Mouse (Mus musculus): ENCODE data around the gene Cxcl17. TPM values are rescaled to one million over a fixed set of nuclear protein-coding genes. Genes with fewer than 3 reads are reported as not detected.
"Not testable (repeated sequence)": the region's sequence is repeated elsewhere in the genome, so short reads cannot be mapped to it uniquely, and the experiment has no call there.

Cxcl17 gene
- polyA plus RNA-seq, 1 experiment, result 41.1 TPM

DNA sequence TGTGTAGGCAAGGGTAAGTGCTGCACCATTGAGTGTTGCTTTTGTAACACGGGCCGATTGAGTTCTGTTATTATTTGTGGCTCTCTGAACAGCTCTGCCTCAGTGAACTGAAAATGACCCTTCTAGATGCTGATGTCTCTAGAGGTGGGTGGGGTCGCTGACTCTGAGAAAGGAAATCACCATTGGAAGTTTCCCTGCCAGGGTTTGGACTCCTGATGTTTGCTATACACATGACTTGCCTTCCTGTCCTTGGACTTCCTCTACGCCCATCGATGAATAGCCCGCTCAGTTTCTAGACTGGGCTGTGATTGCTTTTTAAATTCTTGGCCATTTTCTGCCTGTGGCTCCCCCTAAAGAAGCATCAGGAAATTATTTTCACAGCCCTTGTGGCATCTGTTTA is 23.5 kb upstream of the Cxcl17 start:
- TF ChIP-seq CTCF (IDR thresholded peaks at IDR 0.05; ENCODE audit: insufficient read depth, low read length) (no peak), POLR2A (IDR thresholded peaks at IDR 0.05; ENCODE audit: borderline replicate concordance, extremely low read depth, low read depth, low read length) (no peak)
- WGBS, result 35% methylated on average over 6 of the region's 6 CpGs
- no peak overlapping the region for H3K4me3 ChIP-seq (replicated peaks; ENCODE audit: extremely low read depth, low read depth, low read length)
- DNase-seq, result no peak
- peaks cover 41% of the 10 kb centered on the region for H3K4me1 ChIP-seq (ENCODE audit: control insufficient read depth, insufficient read depth, low read length)

DNA sequence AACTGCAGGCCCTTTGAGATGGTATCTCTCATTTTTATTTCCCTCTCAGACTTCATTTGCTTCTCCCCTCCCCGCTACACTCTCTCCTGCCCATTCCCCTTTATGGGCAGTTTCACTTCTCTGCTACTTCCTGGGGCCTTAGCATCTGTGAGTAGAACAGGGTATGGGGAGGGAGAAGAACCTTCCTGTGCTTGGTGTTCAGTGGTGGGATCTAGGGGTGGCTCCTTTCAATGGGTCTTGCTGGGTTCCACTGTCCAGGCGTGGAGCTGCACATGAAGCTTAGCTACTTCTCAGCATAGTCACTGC is 22.8 kb upstream of the Cxcl17 start:
- H3K4me3 ChIP-seq (replicated peaks; ENCODE audit: extremely low read depth, low read depth, low read length), result no peak overlapping the region
- TF ChIP-seq CTCF (IDR thresholded peaks at IDR 0.05; ENCODE audit: insufficient read depth, low read length) (no peak), POLR2A (IDR thresholded peaks at IDR 0.05; ENCODE audit: borderline replicate concordance, extremely low read depth, low read depth, low read length) (no peak)
- no peak for DNase-seq
- WGBS, result 79% methylated on average over 2 of the region's 2 CpGs
- peaks cover 39% of the 10 kb centered on the region for H3K4me1 ChIP-seq (ENCODE audit: control insufficient read depth, insufficient read depth, low read length)

DNA sequence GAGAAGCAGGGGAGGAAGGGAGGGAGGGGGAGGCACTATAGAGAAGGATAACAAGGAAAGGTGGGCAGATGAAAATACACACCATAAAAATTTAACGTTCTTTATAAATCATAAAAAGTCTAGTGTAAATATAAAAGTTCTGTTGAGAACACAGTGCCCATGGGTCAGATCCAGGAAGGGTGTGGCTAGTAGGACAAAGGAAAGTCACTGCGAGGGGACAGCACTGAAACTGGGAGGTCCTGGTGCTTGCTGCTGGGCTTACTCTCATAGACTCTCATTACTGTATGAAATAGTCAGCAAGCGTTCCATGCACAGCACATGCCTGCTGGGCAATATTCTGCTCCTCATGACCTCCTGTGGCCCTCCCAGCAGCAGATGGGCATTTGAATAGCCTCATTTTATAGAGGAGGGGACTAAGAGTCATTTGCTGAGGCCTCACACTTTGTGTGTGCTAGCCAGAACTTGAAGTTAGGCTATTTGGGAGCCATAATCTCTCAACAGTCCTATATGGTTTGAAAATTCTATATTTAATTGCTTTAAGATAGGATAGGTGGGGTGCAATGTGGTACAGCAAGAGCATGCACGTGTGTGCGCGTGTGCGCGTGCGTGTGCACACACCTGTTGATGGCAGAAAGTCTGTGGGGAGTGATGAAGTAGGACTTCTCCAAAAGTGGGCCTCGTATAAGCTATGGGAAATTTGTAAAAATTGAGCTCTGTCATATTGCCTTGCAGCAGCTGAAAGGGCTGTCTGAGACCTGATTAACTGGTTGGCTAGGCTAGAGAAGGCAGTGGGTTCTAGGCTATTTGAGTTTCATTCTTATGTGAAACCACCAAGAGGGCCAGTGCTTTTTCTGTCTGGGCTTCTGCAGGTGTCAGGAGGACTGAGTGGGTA is 22.2 kb upstream of the Cxcl17 start:
- H3K4me1 ChIP-seq (ENCODE audit: control insufficient read depth, insufficient read depth, low read length), result peaks cover 37% of the 10 kb centered on the region
- no peak for DNase-seq

DNA sequence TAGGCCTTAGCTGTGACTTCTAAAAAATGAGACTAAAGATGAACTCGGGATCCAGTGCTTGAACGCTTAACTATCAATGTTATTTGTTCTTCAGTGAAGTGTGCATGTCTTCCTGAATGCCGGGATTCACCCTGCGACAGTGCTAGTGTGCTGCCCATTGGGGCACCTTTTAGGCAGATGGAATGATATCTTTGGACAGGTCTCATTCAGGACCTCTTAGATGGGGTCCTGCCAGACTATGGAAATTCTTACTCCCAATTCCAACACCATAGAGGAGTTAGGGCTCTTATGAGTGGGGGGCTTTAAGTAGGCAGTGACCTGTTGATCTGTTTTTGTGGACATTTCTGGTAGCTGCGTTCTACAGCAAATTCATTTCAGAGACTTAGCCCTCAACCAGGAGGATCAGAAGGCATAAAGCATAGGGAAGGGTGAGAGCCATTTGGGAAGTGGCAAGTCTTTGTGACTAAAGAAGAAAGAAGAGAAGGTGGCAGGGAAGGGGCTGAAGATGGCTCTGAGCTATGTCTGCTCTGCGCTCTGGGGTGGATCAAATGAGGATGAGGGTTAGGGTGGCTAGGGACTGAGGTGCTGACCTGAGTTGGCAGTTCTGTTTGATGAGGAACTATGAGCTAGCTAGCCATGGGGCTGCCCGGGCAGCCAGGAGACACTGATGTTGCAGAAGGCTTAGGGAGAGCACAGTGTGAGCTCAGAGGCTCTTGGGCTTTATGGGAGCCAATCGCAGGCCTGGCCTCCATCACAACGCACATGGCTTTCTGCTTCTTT is 21.3 kb upstream of the Cxcl17 start:
- Histone ChIP-seq H3K4me3 (replicated peaks; ENCODE audit: extremely low read depth, low read depth, low read length) (no peak overlapping the region), H3K4me1 (ENCODE audit: control insufficient read depth, insufficient read depth, low read length) (peaks cover 34% of the 10 kb centered on the region)
- WGBS, result 76% methylated on average over 9 of the region's 9 CpGs
- no peak for TF ChIP-seq POLR2A (IDR thresholded peaks at IDR 0.05; ENCODE audit: borderline replicate concordance, extremely low read depth, low read depth, low read length)
- TF ChIP-seq CTCF (IDR thresholded peaks at IDR 0.05; ENCODE audit: insufficient read depth, low read length), result no peak
- DNase-seq, result no peak

More for the DNA sequence above, 22.2 kb upstream of the Cxcl17 start:
- H3K4me3 ChIP-seq (replicated peaks; ENCODE audit: extremely low read depth, low read depth, low read length), result no peak overlapping the region
- TF ChIP-seq POLR2A (IDR thresholded peaks at IDR 0.05; ENCODE audit: borderline replicate concordance, extremely low read depth, low read depth, low read length), result 0 out of 2 replicates have a peak, but pooled peaks have one; percentile 7
- no peak for TF ChIP-seq CTCF (IDR thresholded peaks at IDR 0.05; ENCODE audit: insufficient read depth, low read length)
- 74% methylated on average over 10 of the region's 10 CpGs for WGBS

DNA sequence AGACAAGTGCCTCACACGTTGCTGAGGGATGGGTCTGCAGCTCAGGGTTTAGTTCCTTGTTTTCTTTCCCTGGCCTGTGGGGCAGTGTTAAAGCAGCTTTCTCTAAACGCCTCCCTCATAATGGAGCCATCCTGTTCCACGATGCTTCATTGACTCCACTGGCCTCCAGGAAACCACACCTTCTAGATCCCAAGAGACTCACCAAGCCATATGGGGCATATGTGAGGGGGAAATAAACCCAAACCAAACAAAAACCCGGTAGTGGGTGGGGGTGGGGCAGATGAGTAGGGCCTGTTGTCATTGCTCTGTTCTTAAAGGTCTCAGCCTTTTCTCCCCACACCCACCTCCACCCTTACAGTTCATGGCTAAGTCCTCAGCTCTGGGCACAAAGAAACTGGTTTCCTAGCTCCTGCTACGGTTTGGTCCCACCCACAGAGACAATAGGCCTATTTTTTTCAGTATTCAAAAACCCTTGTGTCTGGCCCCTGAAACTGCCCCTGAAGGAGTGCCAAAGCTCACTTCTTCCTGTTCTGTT is 20.4 kb upstream of the Cxcl17 start:
- TF ChIP-seq POLR2A (IDR thresholded peaks at IDR 0.05; ENCODE audit: borderline replicate concordance, extremely low read depth, low read depth, low read length), result no peak
- no peak for TF ChIP-seq CTCF (IDR thresholded peaks at IDR 0.05; ENCODE audit: insufficient read depth, low read length)
- Histone ChIP-seq H3K4me1 (ENCODE audit: control insufficient read depth, insufficient read depth, low read length) (peaks cover 32% of the 10 kb centered on the region), H3K4me3 (replicated peaks; ENCODE audit: extremely low read depth, low read depth, low read length) (no peak overlapping the region)
- no peak for DNase-seq
- 15% methylated on average over 5 of the region's 5 CpGs for WGBS

DNA sequence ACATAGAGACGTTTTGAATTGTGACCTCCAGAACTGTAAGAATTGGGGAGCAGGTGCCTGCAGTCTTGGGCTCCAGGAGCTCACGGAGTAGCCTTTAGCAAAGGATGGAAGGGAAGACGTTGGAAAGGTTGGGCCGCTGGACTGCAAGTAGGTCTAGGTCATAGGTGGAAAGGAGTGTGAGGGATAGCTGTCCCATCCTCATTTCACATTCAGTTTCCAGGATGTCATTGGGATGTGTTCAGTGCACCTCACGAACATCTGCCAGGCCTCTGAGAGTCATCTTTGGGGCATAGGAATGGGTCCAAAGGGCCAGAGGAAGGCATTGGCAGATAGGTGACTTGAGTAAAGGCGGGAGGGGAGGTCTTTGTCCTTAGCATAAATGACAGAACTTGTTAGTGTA is 19.7 kb upstream of the Cxcl17 start:
- TF ChIP-seq POLR2A (IDR thresholded peaks at IDR 0.05; ENCODE audit: borderline replicate concordance, extremely low read depth, low read depth, low read length) (no peak), CTCF (IDR thresholded peaks at IDR 0.05; ENCODE audit: insufficient read depth, low read length) (no peak)

DNA sequence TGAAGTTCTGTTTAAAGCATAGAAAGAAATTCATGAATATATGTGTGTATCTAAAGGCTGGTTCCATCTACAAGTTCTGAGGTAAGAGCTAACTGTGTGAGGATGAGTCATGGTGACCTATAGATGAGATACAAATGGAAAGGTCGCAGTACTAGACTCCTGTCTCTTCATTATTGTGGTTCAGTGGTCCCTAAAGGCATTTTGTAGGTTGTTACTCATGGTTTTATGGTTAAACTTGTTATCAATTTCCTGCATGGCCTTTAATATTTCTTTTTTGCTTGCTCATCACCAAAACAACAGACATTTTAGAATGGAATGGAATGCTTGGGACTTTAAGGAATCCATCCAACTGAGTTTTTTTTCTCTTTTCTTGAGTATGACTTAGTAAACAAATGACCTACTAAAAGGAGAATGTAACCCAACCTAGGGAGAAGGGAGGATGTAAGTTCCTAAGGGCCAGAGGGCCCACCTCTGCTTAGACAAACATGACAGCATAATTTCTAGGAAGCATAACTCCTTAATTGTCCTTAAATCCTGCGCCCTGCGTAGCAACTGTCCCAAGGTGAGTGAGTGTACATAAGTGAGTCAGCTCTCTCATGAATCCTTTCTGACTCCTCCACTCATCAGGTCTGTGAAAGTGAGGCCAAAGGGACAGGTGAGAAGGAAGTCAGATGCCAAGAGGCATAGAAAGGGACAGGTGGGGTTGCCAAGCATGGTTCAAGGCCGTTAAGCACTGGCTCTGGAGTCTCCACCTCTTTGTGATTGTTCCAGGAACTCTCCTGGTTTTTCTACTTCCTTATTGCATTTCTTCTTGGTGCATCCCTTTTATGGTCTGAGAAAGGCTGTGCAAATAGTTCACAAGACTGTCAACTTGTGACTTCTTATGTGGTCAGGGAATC is 17.4 kb upstream of the Cxcl17 start:
- WGBS, result 62% methylated on average over 4 of the region's 4 CpGs
- Histone ChIP-seq H3K4me3 (replicated peaks; ENCODE audit: extremely low read depth, low read depth, low read length) (no peak overlapping the region), H3K4me1 (ENCODE audit: control insufficient read depth, insufficient read depth, low read length) (peaks cover 21% of the 10 kb centered on the region)
- TF ChIP-seq CTCF (IDR thresholded peaks at IDR 0.05; ENCODE audit: insufficient read depth, low read length) (no peak), POLR2A (IDR thresholded peaks at IDR 0.05; ENCODE audit: borderline replicate concordance, extremely low read depth, low read depth, low read length) (no peak)
- no peak for DNase-seq

More for the DNA sequence above, 19.7 kb upstream of the Cxcl17 start:
- Histone ChIP-seq H3K4me3 (replicated peaks; ENCODE audit: extremely low read depth, low read depth, low read length) (no peak overlapping the region), H3K4me1 (ENCODE audit: control insufficient read depth, insufficient read depth, low read length) (peaks cover 32% of the 10 kb centered on the region)
- DNase-seq, result no peak
- 85% methylated on average over 6 of the region's 6 CpGs for WGBS

DNA sequence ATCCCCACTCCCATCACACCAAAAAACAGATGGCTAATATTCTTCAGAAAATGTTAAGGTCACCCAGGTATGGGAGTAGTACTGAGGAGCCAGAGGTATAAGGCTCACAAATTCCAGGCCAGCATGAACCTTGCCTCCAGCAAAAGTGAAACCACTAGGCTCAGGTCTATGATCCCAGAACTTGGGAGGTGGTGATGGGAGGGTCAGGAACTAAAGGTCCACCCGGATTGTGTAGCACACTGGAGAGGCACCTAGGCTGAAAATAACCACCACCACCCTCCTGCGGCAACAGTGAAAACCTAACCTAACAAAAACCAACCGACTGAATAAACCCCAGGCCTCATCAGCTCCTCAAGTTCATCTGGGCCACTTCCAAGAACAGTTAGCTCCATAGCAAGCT is 15.6 kb upstream of the Cxcl17 start:
- peaks cover 4% of the 10 kb centered on the region for H3K4me1 ChIP-seq (ENCODE audit: control insufficient read depth, insufficient read depth, low read length)
- TF ChIP-seq POLR2A (IDR thresholded peaks at IDR 0.05; ENCODE audit: borderline replicate concordance, extremely low read depth, low read depth, low read length), result no peak
- WGBS, result 63% methylated on average over 3 of the region's 3 CpGs
- peak; percentile 11 for DNase-seq
- no peak overlapping the region for H3K4me3 ChIP-seq (replicated peaks; ENCODE audit: extremely low read depth, low read depth, low read length)

DNA sequence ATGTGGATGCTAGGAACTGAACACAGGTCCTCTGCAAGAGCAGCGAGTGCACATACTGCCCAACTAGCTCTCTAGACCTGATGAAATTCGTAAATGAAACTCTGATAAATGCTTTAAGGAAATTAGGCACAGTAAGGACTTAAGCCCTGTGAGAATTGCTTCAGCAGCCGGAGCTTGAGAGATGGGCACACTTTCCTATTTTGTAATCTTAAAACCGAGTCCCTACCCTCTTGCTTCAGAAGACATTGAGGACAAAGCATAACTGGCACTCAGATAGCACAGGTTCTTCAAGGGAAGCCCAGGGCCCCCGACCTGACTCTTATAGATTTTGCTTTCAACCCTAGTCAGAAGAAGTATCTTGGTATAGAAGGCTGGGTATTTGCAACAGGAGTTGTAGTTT is 14.5 kb upstream of the Cxcl17 start:
- no peak overlapping the region for H3K4me3 ChIP-seq (replicated peaks; ENCODE audit: extremely low read depth, low read depth, low read length)
- no peak for DNase-seq
- 80% methylated on average over 5 of the region's 5 CpGs for WGBS
- H3K4me1 ChIP-seq (ENCODE audit: control insufficient read depth, insufficient read depth, low read length), result peaks cover 2% of the 10 kb centered on the region
- TF ChIP-seq POLR2A (IDR thresholded peaks at IDR 0.05; ENCODE audit: borderline replicate concordance, extremely low read depth, low read depth, low read length) (no peak), CTCF (IDR thresholded peaks at IDR 0.05; ENCODE audit: insufficient read depth, low read length) (no peak)

DNA sequence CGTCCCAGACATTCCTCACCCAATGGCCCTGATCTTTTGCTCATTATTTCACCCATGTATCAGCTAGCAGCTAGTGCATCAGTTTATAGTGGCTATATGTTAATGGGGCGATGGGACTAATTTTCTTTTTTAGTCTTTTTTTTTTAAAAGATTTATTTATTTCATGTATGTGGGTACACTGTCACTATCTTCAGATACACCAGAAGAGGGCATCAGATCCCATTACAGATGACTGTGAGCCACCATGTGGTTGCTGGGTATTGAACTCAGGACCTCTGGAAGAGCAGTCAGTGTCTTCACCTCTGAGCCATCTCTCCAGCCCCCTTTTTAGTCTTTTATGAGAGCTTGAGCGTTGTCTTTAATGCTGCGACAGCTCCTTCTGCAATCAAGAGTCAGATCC is 13.7 kb upstream of the Cxcl17 start:
- WGBS, result 93% methylated on average over 4 of the region's 4 CpGs
- DNase-seq, result not testable (repeated sequence)

More for the DNA sequence above, 13.7 kb upstream of the Cxcl17 start:
- H3K4me1 ChIP-seq (ENCODE audit: control insufficient read depth, insufficient read depth, low read length); H3K4me3 ChIP-seq (replicated peaks; ENCODE audit: extremely low read depth, low read depth, low read length): not testable (repeated sequence)
